Mouse (Mus musculus) adrenal gland, adult 8-10 months (tissue): ENCODE measurements at regions not wholly inside any gene's neighbourhood (a gene's known extent, or its start where the extent isn't known, plus 50 kb on each side); places are given as distances from the start of the nearest gene placed in this dataset.

Experiments
- DNase-seq: peaks from one replicate; pipeline ENCODE4 v3.0.0; 2022

DNA sequence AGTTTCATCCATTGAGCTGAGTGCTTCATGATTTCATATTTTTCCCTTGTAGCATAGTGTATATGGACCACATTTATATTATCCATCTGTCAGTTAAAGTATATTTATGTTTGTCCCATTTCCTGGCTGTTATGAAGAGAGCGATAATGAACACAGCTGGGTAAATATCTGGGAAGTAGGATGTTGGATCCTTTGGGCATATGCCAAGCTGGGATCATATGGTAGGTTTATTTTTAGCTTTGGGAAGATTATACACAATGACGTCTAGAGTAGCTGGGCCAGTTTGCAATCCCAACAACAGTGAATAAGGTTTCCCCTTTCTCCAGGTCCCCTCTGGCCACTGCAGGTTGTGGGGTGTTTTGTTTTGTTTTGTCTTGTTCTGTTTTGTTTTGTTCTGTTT is 164.5 kb downstream of the Gm765 start:
- DNase-seq = no peak

GRCm38 (mm10) chr6:98149043-98149813 is 193.3 kb downstream of the Gm765 start:
- DNase-seq = no peak

- no peak for DNase-seq
Observed at GRCm38 (mm10) chr6:98147855-98148254, 194.7 kb downstream of the Gm765 start.

GRCm38 (mm10) chr6:98132931-98133330 is 209.6 kb downstream of the Gm765 start:
- no peak for DNase-seq

- DNase-seq = no peak
Observed at GRCm38 (mm10) chr6:98125434-98125833, 217.1 kb downstream of the Gm765 start.

DNA sequence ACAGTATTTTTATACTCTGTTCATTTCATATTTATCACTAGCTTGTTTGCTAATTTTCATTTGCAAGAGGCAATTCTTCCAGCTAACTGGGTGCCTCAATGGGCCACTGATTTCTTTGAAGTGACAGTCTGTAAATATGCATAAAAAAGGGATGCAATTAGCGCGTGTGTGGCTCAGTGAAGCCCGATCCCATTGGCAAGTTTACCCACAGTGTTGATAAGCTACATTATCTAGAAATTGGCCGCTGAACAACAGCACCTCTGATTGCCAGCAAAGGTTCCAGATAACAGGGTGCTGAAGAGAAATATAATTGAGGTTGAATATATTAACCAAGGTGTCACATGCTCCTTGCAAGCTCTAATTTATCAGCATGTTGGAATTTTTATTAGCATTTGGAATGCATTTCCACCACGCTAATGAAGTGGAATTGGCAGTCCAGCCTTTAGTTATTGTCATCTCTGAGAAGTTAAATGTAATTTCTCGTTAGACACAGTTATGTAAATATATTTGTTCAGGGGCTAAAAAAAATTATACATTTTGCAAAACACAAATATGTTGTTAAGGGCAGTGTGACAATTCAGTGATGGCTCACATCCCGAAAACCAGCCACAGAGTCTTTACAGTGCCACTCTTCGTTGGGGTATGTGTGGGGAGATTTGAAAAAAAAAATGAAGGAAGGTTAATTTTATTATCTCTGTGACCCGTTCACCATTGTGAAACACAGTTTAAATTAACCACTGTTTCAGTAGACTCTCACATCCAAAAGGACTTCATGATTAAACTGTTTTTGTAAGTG is 224.0 kb downstream of the Gm765 start:
- DNase-seq = no peak

- no peak for DNase-seq
Observed at GRCm38 (mm10) chr6:98114327-98115134, 228.0 kb downstream of the Gm765 start.

GRCm38 (mm10) chr6:98113708-98114107 is 228.8 kb downstream of the Gm765 start:
- DNase-seq = no peak

DNA sequence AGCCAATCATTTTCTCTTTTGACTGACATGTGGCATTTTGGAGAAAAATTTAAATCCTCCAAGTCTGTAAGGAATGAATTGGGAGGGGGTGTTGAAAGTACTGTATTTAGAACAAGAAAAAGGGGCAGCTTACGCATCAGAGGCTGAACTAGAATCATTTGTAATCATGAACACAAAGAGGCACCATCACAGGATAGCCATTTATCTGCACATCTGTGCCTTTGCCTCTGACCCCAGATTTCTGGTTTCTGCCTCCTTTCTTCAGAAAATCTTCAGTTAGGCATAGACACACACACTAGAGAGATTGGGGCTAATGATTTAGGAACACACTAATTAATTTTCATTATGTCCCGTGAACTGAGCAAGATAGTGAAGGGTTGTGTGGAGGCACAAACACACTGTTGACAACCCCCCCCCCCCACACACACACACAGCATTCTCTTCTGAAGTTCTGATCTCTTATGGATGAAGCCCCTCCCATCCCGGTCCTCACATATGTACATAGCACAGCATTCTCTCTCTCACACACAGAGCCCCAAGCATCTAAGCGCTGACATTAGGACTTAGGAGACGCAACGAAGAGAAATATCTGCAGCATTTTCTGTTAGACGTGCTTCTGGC is 229.9 kb downstream of the Gm765 start:
- no peak for DNase-seq

DNA sequence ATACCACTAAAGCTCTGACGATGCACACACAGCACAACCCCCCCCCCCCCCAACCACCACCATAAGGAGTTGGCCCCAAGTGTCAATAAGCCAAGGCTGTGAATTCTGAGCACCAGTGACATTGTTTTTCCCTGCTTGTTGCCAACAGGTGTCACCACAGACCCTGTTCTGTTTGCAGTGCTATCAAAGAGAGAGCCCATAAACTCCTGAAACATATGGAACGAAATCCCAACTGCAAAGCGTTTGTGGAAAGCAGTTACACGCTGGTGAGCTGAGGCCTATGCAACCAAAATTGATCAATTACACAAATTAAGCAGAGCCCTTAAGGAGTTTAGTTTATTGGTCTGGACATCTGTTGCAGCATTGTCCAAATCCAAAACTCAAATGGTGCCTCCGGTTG is 235.4 kb downstream of the Gm765 start:
- DNase-seq = no peak

- peak; percentile 51 for DNase-seq
Observed at GRCm38 (mm10) chr6:98105280-98106090, 237.1 kb downstream of the Gm765 start.

DNA sequence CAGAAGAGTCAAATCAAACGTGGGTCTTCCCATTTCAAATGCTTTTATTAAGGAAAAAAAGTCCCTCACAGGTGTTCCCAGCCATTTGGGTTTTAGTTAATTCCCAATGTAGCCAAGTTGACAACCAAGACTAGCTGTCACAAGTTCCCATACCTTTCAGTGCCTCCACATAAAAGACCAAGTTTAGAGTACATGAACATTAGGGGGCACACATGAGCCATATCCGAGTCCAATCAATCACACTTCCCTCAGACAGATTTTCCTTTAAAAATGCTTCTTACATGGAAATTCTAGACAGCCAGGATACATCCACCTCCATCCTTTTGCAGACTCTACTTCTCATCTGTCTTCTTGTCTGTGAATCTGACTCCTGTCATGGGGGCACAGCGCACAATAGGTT is 238.1 kb downstream of the Gm765 start:
- DNase-seq = no peak

GRCm38 (mm10) chr6:98101023-98101422 is 241.5 kb downstream of the Gm765 start:
- DNase-seq = no peak

GRCm38 (mm10) chr6:98099126-98099525 is 243.4 kb downstream of the Gm765 start:
- no peak for DNase-seq

DNA sequence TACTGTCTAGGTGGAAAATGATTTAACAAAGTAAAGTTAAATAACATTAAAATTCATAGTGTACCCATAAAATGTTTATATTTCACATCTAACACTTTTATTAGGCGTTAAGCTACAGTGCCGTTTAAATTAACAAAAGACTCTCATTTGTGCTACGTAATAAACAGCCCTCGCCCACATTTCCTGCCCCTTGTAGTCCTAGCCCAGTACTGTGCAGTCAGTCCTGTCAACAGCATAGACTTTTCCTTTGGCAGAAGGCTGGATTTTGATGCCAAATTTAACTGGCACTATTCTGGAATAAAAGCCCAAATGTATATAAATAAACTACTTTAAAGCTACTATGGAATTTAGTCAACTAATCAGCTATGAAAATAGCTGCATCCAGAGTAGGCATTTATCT is 247.3 kb downstream of the Gm765 start:
- DNase-seq = no peak

- no peak for DNase-seq
Observed at GRCm38 (mm10) chr6:98089185-98089584, 253.4 kb downstream of the Gm765 start.

DNA sequence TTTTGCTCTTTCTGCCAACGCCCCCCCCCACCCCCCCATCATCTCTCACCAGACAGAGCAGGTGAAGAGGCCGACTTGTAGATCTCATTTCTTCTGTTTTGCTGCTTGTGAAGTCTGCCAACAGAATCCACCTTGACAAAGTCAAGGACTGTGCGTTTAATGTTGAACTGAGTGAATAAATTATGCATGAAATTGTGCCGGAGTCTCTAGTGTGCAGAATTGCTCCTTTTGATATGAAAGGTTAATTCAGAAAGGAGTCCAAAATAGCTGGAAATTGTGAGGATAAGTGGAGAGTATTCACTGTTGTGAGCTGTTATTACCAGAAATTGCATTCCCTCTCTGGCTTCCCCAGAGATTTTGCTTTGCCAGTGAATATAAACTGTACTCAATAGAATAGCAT is 262.5 kb downstream of the Gm765 start:
- DNase-seq = no peak
